Mouse (Mus musculus) kidney, embryonic 14.5 days (tissue): ENCODE results near the gene Dnah5. TPM values are rescaled to one million over a fixed set of nuclear protein-coding genes. Genes with fewer than 3 reads are reported as not detected.

Source experiments
- ATAC-seq: fragments of 200-750 bp; cut with Nextera tagmentation; 2 replicates; pipeline ENCODE4 v1.8.0; 2017; ENCODE audit warnings: moderate number of reproducible peaks, mild to moderate bottlenecking, moderate TSS enrichment, moderate library complexity; ENCODE audit not compliant: low FRiP score, low TSS enrichment
- H3K27ac ChIP-seq: fragments of 300-500 bp; sonication (generic); 2 replicates; pipeline ENCODE4 v1.5.1; 2014; ENCODE audit warnings: low read depth, mild to moderate bottlenecking, low read length, moderate library complexity, mixed read lengths
- H3K27me3 ChIP-seq: fragments of 300-500 bp; sonication (generic); 2 replicates; pipeline ENCODE4 v1.6.1; 2014; ENCODE audit warnings: mild to moderate bottlenecking, low read length; ENCODE audit not compliant: control insufficient read depth, insufficient read depth
- H3K36me3 ChIP-seq: fragments of 300-500 bp; sonication (generic); 2 replicates; pipeline ENCODE4 v1.6.1; 2014; ENCODE audit warnings: low read length, mixed read lengths; ENCODE audit not compliant: control insufficient read depth, insufficient read depth
- H3K4me1 ChIP-seq: fragments of 300-500 bp; sonication (generic); 2 replicates; pipeline ENCODE4 v1.6.1; 2014; ENCODE audit warnings: low read length, mixed read lengths; ENCODE audit not compliant: control insufficient read depth, insufficient read depth
- H3K4me2 ChIP-seq: fragments of 300-500 bp; sonication (generic); replicated peaks from 2 replicates; pipeline ENCODE4 v1.6.1; 2014; ENCODE audit warnings: low read depth, mild to moderate bottlenecking, low read length
- H3K4me3 ChIP-seq: fragments of 300-500 bp; sonication (generic); 2 replicates; pipeline ENCODE4 v1.5.1; 2014; ENCODE audit warnings: mild to moderate bottlenecking, low read length
- H3K9ac ChIP-seq: fragments of 300-500 bp; sonication (generic); 2 replicates; pipeline ENCODE4 v1.6.1; 2014; ENCODE audit warnings: low read depth, mild to moderate bottlenecking, low read length, moderate library complexity
- H3K9me3 ChIP-seq: fragments of 300-500 bp; sonication (generic); 2 replicates; pipeline ENCODE4 v1.6.1; 2016; ENCODE audit warnings: low read length; ENCODE audit not compliant: control insufficient read depth
- WGBS: fragments of 180-500 bp; shearing (Covaris S2); extraction: QIAGEN DNeasy Blood & Tissue Kit; methylation state at CpG from one replicate; pipeline ENCODE4 v1.1.7; 2014; 5-methylcytosine and 5-hydroxymethylcytosine counted together
- polyA plus RNA-seq: library from polyadenylated mRNA; unstranded; fragments of >200 nt; fragmentation: Nextera tagmentation; extraction: Ambion mirVana; gene quantifications from 2 replicates; pipeline ENCODE4 v1.2.1, GENCODE M21; 2014

The Dnah5 gene
- polyA plus RNA-seq, 1 experiment from 2014 or later: 0.18 TPM

GRCm38 (mm10) chr15:28216358-28216757 is 12.8 kb downstream of the Dnah5 start:
- Histone ChIP-seq H3K4me3 (no peak overlapping the region), H3K4me2 (no peak overlapping the region), H3K27ac (no peak overlapping the region), H3K27me3 (no peaks in the 10 kb centered on the region), H3K9me3 (no peaks in the 10 kb centered on the region), H3K9ac (no peak overlapping the region), H3K4me1 (no peaks in the 10 kb centered on the region), H3K36me3 (no peaks in the 10 kb centered on the region)
- no peak for ATAC-seq
- WGBS: 63% methylated on average over 8 of the region's 8 CpGs

- no peak overlapping the region for H3K4me2 ChIP-seq
- H3K27me3 ChIP-seq: no peaks in the 10 kb centered on the region
- no peaks in the 10 kb centered on the region for H3K36me3 ChIP-seq
- H3K4me1 ChIP-seq: no peaks in the 10 kb centered on the region
- H3K9ac ChIP-seq: no peak overlapping the region
- WGBS: 55% methylated on average over 3 of the region's 3 CpGs
- no peak for ATAC-seq
- H3K27ac ChIP-seq: no peak overlapping the region
- H3K4me3 ChIP-seq: no peak overlapping the region
- no peaks in the 10 kb centered on the region for H3K9me3 ChIP-seq
Observed at GRCm38 (mm10) chr15:28227316-28227715, 23.8 kb downstream of the Dnah5 start.

GRCm38 (mm10) chr15:28260250-28260649 is 56.7 kb downstream of the Dnah5 start:
- 84% methylated on average over 1 of the region's 1 CpGs for WGBS
- H3K4me2 ChIP-seq: no peak overlapping the region
- H3K9ac ChIP-seq: no peak overlapping the region
- H3K27me3 ChIP-seq: no peaks in the 10 kb centered on the region
- H3K9me3 ChIP-seq: peaks cover 4% of the 10 kb centered on the region; the same call in 1 of the 2 replicates
- no peaks in the 10 kb centered on the region for H3K36me3 ChIP-seq
- ATAC-seq: no peak
- H3K4me1 ChIP-seq: no peaks in the 10 kb centered on the region
- no peak overlapping the region for H3K27ac ChIP-seq
- H3K4me3 ChIP-seq: no peak overlapping the region

- Histone ChIP-seq H3K27me3 (no peaks in the 10 kb centered on the region), H3K4me3 (no peak overlapping the region), H3K9ac (no peak overlapping the region), H3K36me3 (no peaks in the 10 kb centered on the region), H3K27ac (no peak overlapping the region), H3K9me3 (no peaks in the 10 kb centered on the region), H3K4me1 (no peaks in the 10 kb centered on the region), H3K4me2 (no peak overlapping the region)
- WGBS: 92% methylated on average over 4 of the region's 4 CpGs
- no peak for ATAC-seq
Observed at GRCm38 (mm10) chr15:28299438-28299837, 95.9 kb downstream of the Dnah5 start.

GRCm38 (mm10) chr15:28307131-28307530 is 103.6 kb downstream of the Dnah5 start:
- Histone ChIP-seq H3K27ac (no peak overlapping the region), H3K4me2 (no peak overlapping the region), H3K9ac (no peak overlapping the region), H3K36me3 (no peaks in the 10 kb centered on the region), H3K4me1 (no peaks in the 10 kb centered on the region), H3K4me3 (no peak overlapping the region), H3K27me3 (no peaks in the 10 kb centered on the region), H3K9me3 (no peaks in the 10 kb centered on the region)
- no peak for ATAC-seq
- 19% methylated on average over 8 of the region's 8 CpGs for WGBS

GRCm38 (mm10) chr15:28307884-28308283 is 104.3 kb downstream of the Dnah5 start:
- no peak for ATAC-seq
- no peaks in the 10 kb centered on the region for H3K9me3 ChIP-seq

GRCm38 (mm10) chr15:28310516-28310915 is 107.0 kb downstream of the Dnah5 start:
- 80% methylated on average over 4 of the region's 4 CpGs for WGBS
- ATAC-seq: no peak

More at GRCm38 (mm10) chr15:28307884-28308283, 104.3 kb downstream of the Dnah5 start:
- no peaks in the 10 kb centered on the region for H3K27me3 ChIP-seq
- H3K4me1 ChIP-seq: no peaks in the 10 kb centered on the region
- WGBS: 86% methylated on average over 2 of the region's 2 CpGs
- no peak overlapping the region for H3K4me2 ChIP-seq
- no peak overlapping the region for H3K9ac ChIP-seq
- no peak overlapping the region for H3K27ac ChIP-seq
- H3K36me3 ChIP-seq: no peaks in the 10 kb centered on the region
- no peak overlapping the region for H3K4me3 ChIP-seq

GRCm38 (mm10) chr15:28313451-28313850 is 109.9 kb downstream of the Dnah5 start:
- H3K4me2 ChIP-seq: no peak overlapping the region
- 64% methylated on average over 14 of the region's 14 CpGs for WGBS
- no peak overlapping the region for H3K9ac ChIP-seq
- ATAC-seq: no peak
- H3K27me3 ChIP-seq: no peaks in the 10 kb centered on the region
- H3K36me3 ChIP-seq: no peaks in the 10 kb centered on the region
- no peak overlapping the region for H3K4me3 ChIP-seq
- H3K27ac ChIP-seq: no peak overlapping the region
- no peaks in the 10 kb centered on the region for H3K4me1 ChIP-seq
- no peaks in the 10 kb centered on the region for H3K9me3 ChIP-seq

More at GRCm38 (mm10) chr15:28310516-28310915, 107.0 kb downstream of the Dnah5 start:
- no peak overlapping the region for H3K27ac ChIP-seq
- no peak overlapping the region for H3K4me3 ChIP-seq
- H3K27me3 ChIP-seq: no peaks in the 10 kb centered on the region
- H3K9ac ChIP-seq: no peak overlapping the region
- H3K4me2 ChIP-seq: no peak overlapping the region
- no peaks in the 10 kb centered on the region for H3K9me3 ChIP-seq
- H3K36me3 ChIP-seq: no peaks in the 10 kb centered on the region
- no peaks in the 10 kb centered on the region for H3K4me1 ChIP-seq

- H3K4me1 ChIP-seq: no peaks in the 10 kb centered on the region
- no peaks in the 10 kb centered on the region; the same call in 1 of the 2 replicates for H3K27me3 ChIP-seq
- no peak overlapping the region for H3K27ac ChIP-seq
- no peak overlapping the region for H3K4me2 ChIP-seq
- no peaks in the 10 kb centered on the region for H3K9me3 ChIP-seq
- H3K36me3 ChIP-seq: no peaks in the 10 kb centered on the region
- no peak overlapping the region for H3K4me3 ChIP-seq
- peak; percentile 72 for ATAC-seq
- 27% methylated on average over 6 of the region's 6 CpGs for WGBS
- no peak overlapping the region for H3K9ac ChIP-seq
Observed at GRCm38 (mm10) chr15:28315812-28316528, 112.4 kb downstream of the Dnah5 start.
